Mouse (Mus musculus) bone marrow macrophage, adult 2 months (primary cell): ENCODE data around the gene Trappc12.

ENCODE experiments used
- CTCF ChIP-seq: IDR thresholded peaks from 2 replicates; pipeline ENCODE4 v1.5.1; 2012; ENCODE audit warnings: low read depth, mild to moderate bottlenecking, low read length, moderate library complexity
- POLR2A ChIP-seq: IDR thresholded peaks from 2 replicates; pipeline ENCODE4 v1.6.1; 2012; ENCODE audit warnings: mild to moderate bottlenecking, low read depth, low read length, borderline replicate concordance

GRCm38 (mm10) chr12:28714822-28715632 lies 35.2 kb downstream of the Trappc12 start:
- TF ChIP-seq CTCF: no peak
- no peak for TF ChIP-seq POLR2A
